Mouse (Mus musculus) heart, embryonic 15.5 days (tissue): Measurements from ENCODE around the gene C1qtnf4. TPM values are rescaled to one million over a fixed set of nuclear protein-coding genes. Genes with fewer than 3 reads are reported as not detected.

ENCODE experiments used
- ATAC-seq: fragments of 200-750 bp; cut with Nextera tagmentation; replicated peaks from 2 replicates; pipeline ENCODE4 v1.8.0; 2017; ENCODE audit warnings: low read depth, moderate TSS enrichment; ENCODE audit not compliant: insufficient number of reproducible peaks, insufficient read depth, low FRiP score
- H3K27ac ChIP-seq: fragments of 300-500 bp; sonication (generic); 2 replicates; pipeline ENCODE4 v1.5.1; 2015; ENCODE audit warnings: mild to moderate bottlenecking, inconsistent platforms
- H3K27me3 ChIP-seq: fragments of 300-500 bp; sonication (generic); 2 replicates; pipeline ENCODE4 v1.6.1; 2015; ENCODE audit warnings: inconsistent platforms
- H3K36me3 ChIP-seq: fragments of 300-500 bp; sonication (generic); 2 replicates; pipeline ENCODE4 v1.6.1; 2015; ENCODE audit warnings: mild to moderate bottlenecking, inconsistent platforms
- H3K4me1 ChIP-seq: fragments of 300-500 bp; sonication (generic); replicated peaks from 2 replicates; pipeline ENCODE4 v1.6.1; 2015; ENCODE audit warnings: inconsistent platforms
- H3K4me2 ChIP-seq: fragments of 300-500 bp; sonication (generic); 2 replicates; pipeline ENCODE4 v1.6.1; 2015; ENCODE audit warnings: inconsistent platforms, mild to moderate bottlenecking, moderate library complexity
- H3K4me3 ChIP-seq: fragments of 300-500 bp; sonication (generic); 2 replicates; pipeline ENCODE4 v1.5.1; 2015; ENCODE audit warnings: mild to moderate bottlenecking, inconsistent platforms
- H3K9ac ChIP-seq: fragments of 300-500 bp; sonication (generic); 2 replicates; pipeline ENCODE4 v1.6.1; 2015; ENCODE audit warnings: mild to moderate bottlenecking, inconsistent platforms
- H3K9me3 ChIP-seq: fragments of 300-500 bp; sonication (generic); replicated peaks from 2 replicates; pipeline ENCODE4 v1.6.1; 2016; ENCODE audit warnings: inconsistent platforms
- WGBS: fragments of 180-500 bp; shearing (Covaris S2); methylation state at CpG from one replicate; pipeline ENCODE4 v1.1.7; 2015; ENCODE audit warnings: mixed read lengths; 5-methylcytosine and 5-hydroxymethylcytosine counted together
- polyA plus RNA-seq: library from polyadenylated mRNA; unstranded; fragments of >200 nt; fragmentation: Nextera tagmentation; extraction: Ambion mirVana; gene quantifications from 2 replicates; pipeline ENCODE4 v1.2.1, GENCODE M21; 2015

C1qtnf4 gene
- polyA plus RNA-seq, 1 experiment from 2014 or later, result 14.5 TPM

GRCm38 (mm10) chr2:90913671-90914070, 28.0 kb downstream of the C1qtnf4 start:
- Histone ChIP-seq H3K4me3 (no peak overlapping the region), H3K9ac (no peak overlapping the region), H3K4me1 (peaks cover 40% of the 10 kb centered on the region), H3K27ac (peak overlapping the region; percentile 58), H3K27me3 (no peaks in the 10 kb centered on the region), H3K9me3 (no peaks in the 10 kb centered on the region), H3K36me3 (peaks cover 50% of the 10 kb centered on the region), H3K4me2 (no peak overlapping the region)
- ATAC-seq, result no peak; the same call in 1 of the 2 replicates
- 36% methylated on average over 2 of the region's 2 CpGs for WGBS

- H3K27ac ChIP-seq, result no peak overlapping the region
- no peak overlapping the region for H3K4me2 ChIP-seq
- H3K9ac ChIP-seq, result no peak overlapping the region
- no peak for ATAC-seq
- H3K4me3 ChIP-seq, result no peak overlapping the region
- H3K27me3 ChIP-seq, result no peaks in the 10 kb centered on the region
- H3K36me3 ChIP-seq, result peaks cover 32% of the 10 kb centered on the region
- 82% methylated on average over 1 of the region's 1 CpGs for WGBS
- H3K9me3 ChIP-seq, result no peaks in the 10 kb centered on the region
- H3K4me1 ChIP-seq, result peaks cover 32% of the 10 kb centered on the region
These were observed 29.9 kb downstream of the C1qtnf4 start for GRCm38 (mm10) chr2:90915516-90915915.

GRCm38 (mm10) chr2:90916560-90917232, 31.0 kb downstream of the C1qtnf4 start:
- WGBS, result 16% methylated on average over 7 of the region's 7 CpGs
- peak overlapping the region; percentile 96 for H3K27ac ChIP-seq
- peaks cover 20% of the 10 kb centered on the region for H3K36me3 ChIP-seq
- no peaks in the 10 kb centered on the region for H3K9me3 ChIP-seq
- H3K4me2 ChIP-seq, result peak overlapping the region; percentile 89
- ATAC-seq, result no peak
- H3K9ac ChIP-seq, result peak overlapping the region; percentile 98
- H3K4me3 ChIP-seq, result peak overlapping the region; percentile 70
- peaks cover 33% of the 10 kb centered on the region for H3K4me1 ChIP-seq
- no peaks in the 10 kb centered on the region for H3K27me3 ChIP-seq

- peak overlapping the region; percentile 89 for H3K4me2 ChIP-seq
- H3K9ac ChIP-seq, result peak overlapping the region; percentile 98
- peak overlapping the region; percentile 96 for H3K27ac ChIP-seq
- H3K36me3 ChIP-seq, result peaks cover 15% of the 10 kb centered on the region
- peak overlapping the region; percentile 70 for H3K4me3 ChIP-seq
- no peaks in the 10 kb centered on the region for H3K27me3 ChIP-seq
- peak; percentile 79 for ATAC-seq
- under 1% methylated on average over 73 of the region's 73 CpGs for WGBS
- H3K9me3 ChIP-seq, result no peaks in the 10 kb centered on the region
- H3K4me1 ChIP-seq, result peaks cover 32% of the 10 kb centered on the region
These were observed 31.8 kb downstream of the C1qtnf4 start for GRCm38 (mm10) chr2:90917233-90917998.

- Histone ChIP-seq H3K36me3 (peaks cover 9% of the 10 kb centered on the region), H3K4me3 (peak overlapping the region; percentile 70), H3K27me3 (no peaks in the 10 kb centered on the region), H3K9me3 (no peaks in the 10 kb centered on the region), H3K9ac (peak overlapping the region; percentile 98), H3K27ac (peak overlapping the region; percentile 96), H3K4me2 (peak overlapping the region; percentile 89), H3K4me1 (peaks cover 32% of the 10 kb centered on the region)
- ATAC-seq, result peak; percentile 65
- WGBS, result 7% methylated on average over 15 of the region's 16 CpGs
These were observed 32.5 kb downstream of the C1qtnf4 start for GRCm38 (mm10) chr2:90917999-90918698.

GRCm38 (mm10) chr2:90921178-90921577, 35.5 kb downstream of the C1qtnf4 start:
- Histone ChIP-seq H3K4me3 (no peak overlapping the region), H3K4me1 (peaks cover 11% of the 10 kb centered on the region), H3K9me3 (no peaks in the 10 kb centered on the region), H3K27me3 (no peaks in the 10 kb centered on the region), H3K9ac (no peak overlapping the region), H3K27ac (peak overlapping the region; percentile 31), H3K4me2 (no peak overlapping the region), H3K36me3 (no peaks in the 10 kb centered on the region)
- WGBS, result 50% methylated on average over 1 of the region's 1 CpGs
- ATAC-seq, result no peak

GRCm38 (mm10) chr2:90922636-90923035, 37.0 kb downstream of the C1qtnf4 start:
- H3K9me3 ChIP-seq, result no peaks in the 10 kb centered on the region
- peaks cover 8% of the 10 kb centered on the region for H3K4me1 ChIP-seq
- no peak overlapping the region for H3K9ac ChIP-seq
- WGBS, result 92% methylated on average over 2 of the region's 2 CpGs
- no peaks in the 10 kb centered on the region for H3K27me3 ChIP-seq
- H3K4me3 ChIP-seq, result no peak overlapping the region
- H3K27ac ChIP-seq, result no peak overlapping the region
- H3K36me3 ChIP-seq, result no peaks in the 10 kb centered on the region
- H3K4me2 ChIP-seq, result no peak overlapping the region
- ATAC-seq, result no peak

- Histone ChIP-seq H3K4me3 (no peak overlapping the region), H3K9me3 (no peaks in the 10 kb centered on the region), H3K9ac (no peak overlapping the region), H3K4me2 (no peak overlapping the region), H3K27me3 (no peaks in the 10 kb centered on the region), H3K4me1 (no peaks in the 10 kb centered on the region), H3K36me3 (no peaks in the 10 kb centered on the region), H3K27ac (no peak overlapping the region)
- WGBS, result 85% methylated on average over 13 of the region's 13 CpGs
- ATAC-seq, result no peak
These were observed 42.9 kb downstream of the C1qtnf4 start for GRCm38 (mm10) chr2:90928566-90928965.

- Histone ChIP-seq H3K27ac (no peak overlapping the region), H3K9me3 (no peaks in the 10 kb centered on the region), H3K36me3 (no peaks in the 10 kb centered on the region), H3K9ac (no peak overlapping the region), H3K4me2 (no peak overlapping the region), H3K27me3 (no peaks in the 10 kb centered on the region), H3K4me1 (no peaks in the 10 kb centered on the region), H3K4me3 (no peak overlapping the region)
- 72% methylated on average over 8 of the region's 8 CpGs for WGBS
- ATAC-seq, result no peak
These were observed 46.2 kb downstream of the C1qtnf4 start for GRCm38 (mm10) chr2:90931829-90932228.

- no peak overlapping the region for H3K4me3 ChIP-seq
- no peak for ATAC-seq
- H3K4me2 ChIP-seq, result no peak overlapping the region
- H3K36me3 ChIP-seq, result no peaks in the 10 kb centered on the region
- no peaks in the 10 kb centered on the region for H3K4me1 ChIP-seq
- WGBS, result 61% methylated on average over 2 of the region's 2 CpGs
- H3K27me3 ChIP-seq, result no peaks in the 10 kb centered on the region
- no peaks in the 10 kb centered on the region for H3K9me3 ChIP-seq
- H3K27ac ChIP-seq, result no peak overlapping the region
- no peak overlapping the region for H3K9ac ChIP-seq
These were observed 46.6 kb downstream of the C1qtnf4 start for GRCm38 (mm10) chr2:90932273-90932672.

GRCm38 (mm10) chr2:90938362-90938761, 52.7 kb downstream of the C1qtnf4 start:
- Histone ChIP-seq H3K9me3 (no peaks in the 10 kb centered on the region), H3K4me3 (no peak overlapping the region), H3K4me1 (peaks cover 26% of the 10 kb centered on the region), H3K4me2 (no peak overlapping the region), H3K27ac (no peak overlapping the region), H3K36me3 (no peaks in the 10 kb centered on the region), H3K9ac (no peak overlapping the region), H3K27me3 (no peaks in the 10 kb centered on the region)
- WGBS, result 66% methylated on average over 3 of the region's 3 CpGs
- ATAC-seq, result no peak
